Mouse (Mus musculus) cerebellum, adult 2 months (tissue): ENCODE measurements around the gene Lrrc1. TPM values are rescaled to one million over a fixed set of nuclear protein-coding genes. Genes with fewer than 3 reads are reported as not detected.
A peak's percentile ranks its signal among the peaks of the same experiment; 100 is the strongest.

Experiments
- DNase-seq, 2 experiments: peaks; one replicate each; pipeline ENCODE4 v3.0.0; 2021
- H3K27ac ChIP-seq: fragments of 200-500 bp; 2 replicates; pipeline ENCODE4 v1.5.1; 2012; ENCODE audit warnings: low read length, control low read depth, inconsistent platforms; ENCODE audit not compliant: insufficient read depth
- H3K27me3 ChIP-seq: fragments of 200-500 bp; 2 replicates; pipeline ENCODE4 v1.6.1; 2012; ENCODE audit warnings: inconsistent platforms, mild to moderate bottlenecking, low read length, moderate library complexity; ENCODE audit not compliant: control insufficient read depth, insufficient read depth
- H3K4me1 ChIP-seq: fragments of 200-500 bp; 2 replicates; pipeline ENCODE4 v1.6.1; 2011; ENCODE audit warnings: low read length; ENCODE audit not compliant: control insufficient read depth, insufficient read depth
- H3K4me3 ChIP-seq: fragments of 200-500 bp; replicated peaks from 2 replicates; pipeline ENCODE3; 2011; ENCODE audit warnings: mild to moderate bottlenecking, low read depth, low read length, control low read depth; ENCODE audit not compliant: insufficient read depth
- CTCF ChIP-seq: fragments of 200-500 bp; IDR thresholded peaks from 2 replicates; pipeline ENCODE4 v1.5.1; 2011; ENCODE audit warnings: low read depth, mild to moderate bottlenecking, control low read depth, low read length, moderate library complexity, borderline replicate concordance; ENCODE audit not compliant: insufficient read depth
- POLR2A ChIP-seq: fragments of 200-500 bp; IDR thresholded peaks from 2 replicates; pipeline ENCODE4 v1.6.1; 2011; ENCODE audit warnings: low read length, control low read depth, borderline replicate concordance; ENCODE audit not compliant: insufficient read depth
- WGBS: fragments of 180-500 bp; shearing (Covaris S2); methylation state at CpG from one replicate; pipeline ENCODE4 v1.1.7; 2018; 5-methylcytosine and 5-hydroxymethylcytosine counted together
- polyA plus RNA-seq: library from polyadenylated mRNA; depleted of rRNA; stranded (reverse); fragments of >200 nt; gene quantifications from 2 replicates; pipeline ENCODE4 v1.2.3, GENCODE M21; 2012

Gene Lrrc1
- polyA plus RNA-seq, 1 experiment: 28.8 TPM

DNA sequence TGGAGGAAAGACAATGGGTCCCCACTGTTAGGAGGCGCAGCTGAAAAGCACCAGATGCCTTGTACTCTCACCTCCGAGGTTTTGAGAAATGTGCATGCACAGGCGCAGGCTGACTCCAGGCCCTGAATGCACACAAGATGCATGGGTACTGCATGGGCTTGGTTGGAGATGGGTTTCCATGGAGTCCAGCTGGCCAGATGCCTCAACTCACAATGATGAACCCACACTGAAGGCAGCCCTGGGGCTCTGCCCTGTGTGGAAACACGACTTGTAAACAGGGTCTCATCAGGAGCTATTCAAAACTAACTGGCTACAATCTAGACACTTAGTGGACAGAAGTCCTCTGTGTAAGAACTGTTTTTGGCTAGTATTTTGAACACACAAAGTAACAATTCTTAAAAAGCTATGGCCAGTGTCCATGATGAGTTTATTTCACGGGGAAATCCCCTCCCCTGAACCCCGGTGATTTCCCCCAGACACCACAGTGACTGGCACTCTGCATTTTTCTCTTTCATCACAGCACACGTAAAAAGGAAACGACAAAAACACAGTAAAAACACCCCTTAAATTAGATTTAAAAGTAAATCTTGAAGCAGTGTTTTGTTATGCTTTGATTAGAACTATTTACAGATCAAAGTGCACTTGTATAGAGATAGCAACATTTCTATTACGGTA lies 114.1 kb downstream of the Lrrc1 start:
- 76% methylated on average over 9 of the region's 9 CpGs for WGBS
- Histone ChIP-seq H3K27me3 (no peaks in the 10 kb centered on the region; the same call in 1 of the 2 replicates), H3K4me1 (no peaks in the 10 kb centered on the region), H3K27ac (no peak overlapping the region), H3K4me3 (no peak overlapping the region)
- DNase-seq: no peak
- TF ChIP-seq POLR2A (no peak), CTCF (no peak)

GRCm38 (mm10) chr9:77429230-77430015 lies 115.2 kb downstream of the Lrrc1 start:
- 87% methylated on average over 11 of the region's 11 CpGs for WGBS
- H3K27ac ChIP-seq: no peak overlapping the region
- H3K4me1 ChIP-seq: no peaks in the 10 kb centered on the region
- no peak for DNase-seq
- TF ChIP-seq CTCF: no peak
- TF ChIP-seq POLR2A: no peak
- H3K4me3 ChIP-seq: no peak overlapping the region
- H3K27me3 ChIP-seq: no peaks in the 10 kb centered on the region; the same call in 1 of the 2 replicates

DNA sequence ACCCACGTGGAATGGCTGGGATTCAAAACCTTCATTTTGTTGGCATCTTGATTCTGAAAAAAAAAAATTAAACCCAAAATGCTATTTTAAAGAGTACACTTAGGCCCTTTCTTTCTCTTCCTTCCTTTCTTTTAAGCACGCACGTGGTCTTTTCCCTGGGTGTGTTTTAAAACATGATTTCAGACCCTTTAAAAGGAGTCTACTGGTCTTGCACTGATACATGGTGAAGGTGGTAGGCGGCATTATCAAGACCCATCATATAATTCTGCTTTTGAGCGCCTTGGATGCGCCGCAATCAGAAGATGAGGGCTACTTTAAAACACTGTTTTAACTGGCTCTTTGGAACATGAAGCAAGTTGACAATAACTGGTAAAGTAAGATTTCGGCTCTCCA lies 115.9 kb downstream of the Lrrc1 start:
- TF ChIP-seq CTCF: no peak
- no peak for TF ChIP-seq POLR2A
- Histone ChIP-seq H3K27me3 (no peaks in the 10 kb centered on the region; the same call in 1 of the 2 replicates), H3K4me3 (no peak overlapping the region), H3K27ac (no peak overlapping the region), H3K4me1 (no peaks in the 10 kb centered on the region)
- WGBS: 97% methylated on average over 8 of the region's 8 CpGs
- no peak for DNase-seq

GRCm38 (mm10) chr9:77428115-77428747 lies 116.4 kb downstream of the Lrrc1 start:
- Histone ChIP-seq H3K27ac (no peak overlapping the region), H3K27me3 (no peaks in the 10 kb centered on the region; the same call in 1 of the 2 replicates), H3K4me3 (no peak overlapping the region), H3K4me1 (no peaks in the 10 kb centered on the region)
- TF ChIP-seq CTCF (no peak), POLR2A (no peak)
- no peak for DNase-seq
- WGBS: 69% methylated on average over 14 of the region's 14 CpGs

- Histone ChIP-seq H3K4me3 (peak overlapping the region; percentile 24), H3K27me3 (no peaks in the 10 kb centered on the region; the same call in 1 of the 2 replicates), H3K4me1 (no peaks in the 10 kb centered on the region), H3K27ac (no peak overlapping the region)
- TF ChIP-seq CTCF: no peak
- TF ChIP-seq POLR2A: no peak
- DNase-seq: peak in 1 of 2 experiments; percentile 9
- 32% methylated on average over 23 of the region's 23 CpGs for WGBS
Measured at GRCm38 (mm10) chr9:77427292-77428114, 117.2 kb downstream of the Lrrc1 start.

DNA sequence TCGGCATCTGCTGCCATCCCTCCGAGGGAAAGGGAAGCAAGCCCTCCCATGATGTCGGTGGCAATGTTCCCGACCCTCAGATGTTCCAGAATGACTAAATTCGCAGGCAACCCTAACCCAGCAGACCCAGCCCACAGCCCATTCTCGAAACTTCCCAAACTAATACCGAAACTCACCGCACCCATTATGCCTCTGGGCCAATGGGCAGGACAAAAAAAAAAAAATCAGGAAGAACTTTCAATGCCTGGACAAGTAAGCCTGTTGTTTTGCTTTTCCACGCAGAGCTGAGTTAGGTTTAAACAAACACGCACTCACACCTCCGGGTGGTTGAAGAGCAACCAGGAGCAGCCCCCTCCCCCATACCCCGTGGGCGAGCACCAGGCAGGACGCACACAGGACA lies 118.6 kb downstream of the Lrrc1 start:
- 48% methylated on average over 14 of the region's 14 CpGs for WGBS

GRCm38 (mm10) chr9:77425553-77425952 lies 119.1 kb downstream of the Lrrc1 start:
- Histone ChIP-seq H3K27ac (no peak overlapping the region), H3K27me3 (no peaks in the 10 kb centered on the region; the same call in 1 of the 2 replicates), H3K4me1 (no peaks in the 10 kb centered on the region), H3K4me3 (no peak overlapping the region)
- TF ChIP-seq CTCF (no peak), POLR2A (no peak)
- no peak for DNase-seq
- WGBS: 66% methylated on average over 4 of the region's 4 CpGs

More for the DNA sequence above, 118.6 kb downstream of the Lrrc1 start:
- no peak for TF ChIP-seq CTCF
- Histone ChIP-seq H3K4me3 (no peak overlapping the region), H3K27me3 (no peaks in the 10 kb centered on the region; the same call in 1 of the 2 replicates), H3K27ac (no peak overlapping the region), H3K4me1 (no peaks in the 10 kb centered on the region)
- no peak for DNase-seq
